Mouse (Mus musculus): ENCODE measurements at regions not wholly inside any gene's neighbourhood (a gene's known extent, or its start where the extent isn't known, plus 50 kb on each side); places are given as distances from the start of the nearest gene placed in this dataset.

- ATAC-seq (ENCODE audit: low FRiP score, low read depth), result no peak
- H3K27me3 ChIP-seq, result no peaks in the 10 kb centered on the region
- peak overlapping the region; percentile 2; the same call in 1 of the 2 replicates for H3K4me2 ChIP-seq
- 78% methylated on average over 4 of the region's 4 CpGs for WGBS
- no peaks in the 10 kb centered on the region for H3K36me3 ChIP-seq
- no peaks in the 10 kb centered on the region for H3K9me3 ChIP-seq
- H3K27ac ChIP-seq (replicated peaks), result no peak overlapping the region
- no peaks in the 10 kb centered on the region for H3K4me1 ChIP-seq (replicated peaks)
- H3K4me3 ChIP-seq, result no peak overlapping the region
- H3K9ac ChIP-seq, result no peak overlapping the region
Measured at GRCm38 (mm10) chr2:9464413-9464812, 416.6 kb upstream of the 4930412O13Rik start.

- peak; percentile 51; the same call in 1 of the 2 replicates for ATAC-seq (ENCODE audit: low FRiP score, low read depth)
- WGBS, result 58% methylated on average over 5 of the region's 5 CpGs
- Histone ChIP-seq H3K27me3 (no peaks in the 10 kb centered on the region), H3K4me3 (no peak overlapping the region), H3K4me1 (replicated peaks) (no peaks in the 10 kb centered on the region), H3K9me3 (no peaks in the 10 kb centered on the region), H3K4me2 (peak overlapping the region; percentile 2; the same call in 1 of the 2 replicates), H3K9ac (no peak overlapping the region), H3K36me3 (no peaks in the 10 kb centered on the region), H3K27ac (replicated peaks) (no peak overlapping the region)
Measured at GRCm38 (mm10) chr2:9464818-9465217, 416.2 kb upstream of the 4930412O13Rik start.

- Histone ChIP-seq H3K4me2 (no peak overlapping the region), H3K9me3 (no peaks in the 10 kb centered on the region), H3K27me3 (no peaks in the 10 kb centered on the region), H3K27ac (replicated peaks) (no peak overlapping the region), H3K9ac (no peak overlapping the region), H3K4me3 (no peak overlapping the region), H3K4me1 (replicated peaks) (no peaks in the 10 kb centered on the region), H3K36me3 (no peaks in the 10 kb centered on the region)
- WGBS, result 85% methylated on average over 2 of the region's 2 CpGs
- ATAC-seq (ENCODE audit: low FRiP score, low read depth), result no peak
Measured at GRCm38 (mm10) chr2:9467573-9467972, 413.5 kb upstream of the 4930412O13Rik start.

- Histone ChIP-seq H3K36me3 (no peaks in the 10 kb centered on the region), H3K27me3 (no peaks in the 10 kb centered on the region), H3K4me2 (no peak overlapping the region), H3K9me3 (no peaks in the 10 kb centered on the region), H3K4me3 (no peak overlapping the region), H3K4me1 (replicated peaks) (no peaks in the 10 kb centered on the region), H3K27ac (replicated peaks) (no peak overlapping the region), H3K9ac (no peak overlapping the region)
- no peak for ATAC-seq (ENCODE audit: low FRiP score, low read depth)
- 82% methylated on average over 3 of the region's 3 CpGs for WGBS
Measured at GRCm38 (mm10) chr2:9468651-9469050, 412.4 kb upstream of the 4930412O13Rik start.

- no peak overlapping the region for H3K9ac ChIP-seq
- no peaks in the 10 kb centered on the region for H3K9me3 ChIP-seq
- no peaks in the 10 kb centered on the region for H3K36me3 ChIP-seq
- no peaks in the 10 kb centered on the region for H3K27me3 ChIP-seq
- no peaks in the 10 kb centered on the region for H3K4me1 ChIP-seq (replicated peaks)
- no peak for ATAC-seq (ENCODE audit: low FRiP score, low read depth)
- 66% methylated on average over 7 of the region's 7 CpGs for WGBS
- no peak overlapping the region for H3K4me2 ChIP-seq
- no peak overlapping the region for H3K4me3 ChIP-seq
- H3K27ac ChIP-seq (replicated peaks), result no peak overlapping the region
Measured at GRCm38 (mm10) chr2:9481678-9482345, 399.2 kb upstream of the 4930412O13Rik start.

- Histone ChIP-seq H3K4me1 (replicated peaks) (no peaks in the 10 kb centered on the region), H3K36me3 (no peaks in the 10 kb centered on the region), H3K9me3 (no peaks in the 10 kb centered on the region), H3K27me3 (no peaks in the 10 kb centered on the region), H3K4me3 (no peak overlapping the region), H3K9ac (no peak overlapping the region), H3K27ac (replicated peaks) (no peak overlapping the region), H3K4me2 (no peak overlapping the region)
- ATAC-seq (ENCODE audit: low FRiP score, low read depth), result no peak
- 92% methylated on average over 7 of the region's 7 CpGs for WGBS
Measured at GRCm38 (mm10) chr2:9487381-9487914, 393.6 kb upstream of the 4930412O13Rik start.

GRCm38 (mm10) chr2:9493606-9494145 is 387.4 kb upstream of the 4930412O13Rik start:
- Histone ChIP-seq H3K9me3 (no peaks in the 10 kb centered on the region), H3K4me1 (replicated peaks) (no peaks in the 10 kb centered on the region), H3K9ac (no peak overlapping the region), H3K4me2 (no peak overlapping the region), H3K4me3 (no peak overlapping the region), H3K36me3 (no peaks in the 10 kb centered on the region), H3K27ac (replicated peaks) (no peak overlapping the region), H3K27me3 (no peaks in the 10 kb centered on the region)
- no peak for ATAC-seq (ENCODE audit: low FRiP score, low read depth)
- 55% methylated on average over 6 of the region's 6 CpGs for WGBS

- 90% methylated on average over 1 of the region's 1 CpGs for WGBS
- Histone ChIP-seq H3K9me3 (no peaks in the 10 kb centered on the region), H3K27me3 (no peaks in the 10 kb centered on the region), H3K9ac (no peak overlapping the region), H3K27ac (replicated peaks) (no peak overlapping the region), H3K4me3 (no peak overlapping the region), H3K4me1 (replicated peaks) (no peaks in the 10 kb centered on the region), H3K4me2 (no peak overlapping the region), H3K36me3 (no peaks in the 10 kb centered on the region)
- no peak for ATAC-seq (ENCODE audit: low FRiP score, low read depth)
Measured at GRCm38 (mm10) chr2:9520045-9520444, 361.0 kb upstream of the 4930412O13Rik start.

GRCm38 (mm10) chr2:9525910-9526309 is 355.1 kb upstream of the 4930412O13Rik start:
- Histone ChIP-seq H3K27ac (replicated peaks) (no peak overlapping the region), H3K4me3 (no peak overlapping the region), H3K4me1 (replicated peaks) (no peaks in the 10 kb centered on the region), H3K4me2 (no peak overlapping the region), H3K36me3 (no peaks in the 10 kb centered on the region), H3K27me3 (no peaks in the 10 kb centered on the region), H3K9me3 (no peaks in the 10 kb centered on the region), H3K9ac (no peak overlapping the region)
- no peak for ATAC-seq (ENCODE audit: low FRiP score, low read depth)
- 85% methylated on average over 3 of the region's 3 CpGs for WGBS

GRCm38 (mm10) chr2:9535141-9535658 is 345.9 kb upstream of the 4930412O13Rik start:
- H3K27ac ChIP-seq (replicated peaks), result no peak overlapping the region
- 73% methylated on average over 2 of the region's 2 CpGs for WGBS
- H3K9ac ChIP-seq, result no peak overlapping the region
- no peak overlapping the region for H3K4me2 ChIP-seq
- H3K9me3 ChIP-seq, result no peaks in the 10 kb centered on the region
- no peaks in the 10 kb centered on the region for H3K27me3 ChIP-seq
- no peak for ATAC-seq (ENCODE audit: low FRiP score, low read depth)
- no peaks in the 10 kb centered on the region for H3K36me3 ChIP-seq
- H3K4me3 ChIP-seq, result no peak overlapping the region
- H3K4me1 ChIP-seq (replicated peaks), result no peaks in the 10 kb centered on the region

GRCm38 (mm10) chr2:9547771-9548590 is 333.1 kb upstream of the 4930412O13Rik start:
- 72% methylated on average over 10 of the region's 10 CpGs for WGBS
- Histone ChIP-seq H3K27ac (replicated peaks) (no peak overlapping the region), H3K27me3 (no peaks in the 10 kb centered on the region), H3K36me3 (no peaks in the 10 kb centered on the region), H3K9ac (no peak overlapping the region), H3K4me2 (no peak overlapping the region), H3K4me1 (replicated peaks) (no peaks in the 10 kb centered on the region), H3K9me3 (no peaks in the 10 kb centered on the region), H3K4me3 (no peak overlapping the region)
- ATAC-seq (ENCODE audit: low FRiP score, low read depth), result no peak

GRCm38 (mm10) chr2:9553313-9553712 is 327.7 kb upstream of the 4930412O13Rik start:
- ATAC-seq (ENCODE audit: low FRiP score, low read depth), result no peak
- Histone ChIP-seq H3K27ac (replicated peaks) (no peak overlapping the region), H3K4me2 (no peak overlapping the region), H3K9me3 (no peaks in the 10 kb centered on the region), H3K36me3 (no peaks in the 10 kb centered on the region), H3K4me3 (no peak overlapping the region), H3K9ac (no peak overlapping the region), H3K4me1 (replicated peaks) (no peaks in the 10 kb centered on the region), H3K27me3 (no peaks in the 10 kb centered on the region)

Data from hindbrain, embryonic 15.5 days (tissue).